Mouse (Mus musculus) megakaryocyte, embryonic 14.5 days (primary cell): Measurements from ENCODE around the gene Dennd6a.

Source experiments
- FLI1 ChIP-seq: IDR thresholded peaks from 2 replicates; pipeline ENCODE4 v1.6.1; 2012; ENCODE audit warnings: low read length, inconsistent platforms, mixed read lengths
- GATA1 ChIP-seq: IDR thresholded peaks from 3 replicates; pipeline ENCODE4 v1.6.1; 2012; ENCODE audit warnings: mixed read lengths, low read length, inconsistent platforms, borderline replicate concordance

- TF ChIP-seq FLI1 (no peak), GATA1 (no peak)
Measured at GRCm38 (mm10) chr14:26610689-26611088, 37.0 kb downstream of the Dennd6a start.
